Mouse (Mus musculus) layer of hippocampus, adult 18-20 months (tissue): ENCODE data around the gene Itga9. TPM values are rescaled to one million over a fixed set of nuclear protein-coding genes. Genes with fewer than 3 reads are reported as not detected.

Experiments used
- DNase-seq, 2 experiments: peaks; one replicate each; pipeline ENCODE4 v3.0.0; 2022; ENCODE audit warnings: low spot score in 2 of 2
- total RNA-seq, 2 experiments: library from RNA; stranded (reverse); gene quantifications; 2 replicates each; pipeline ENCODE4 v1.2.3; 2021

The Itga9 gene
- total RNA-seq, 2 experiments from 2014 or later: 2.5 to 5.4 TPM

DNA sequence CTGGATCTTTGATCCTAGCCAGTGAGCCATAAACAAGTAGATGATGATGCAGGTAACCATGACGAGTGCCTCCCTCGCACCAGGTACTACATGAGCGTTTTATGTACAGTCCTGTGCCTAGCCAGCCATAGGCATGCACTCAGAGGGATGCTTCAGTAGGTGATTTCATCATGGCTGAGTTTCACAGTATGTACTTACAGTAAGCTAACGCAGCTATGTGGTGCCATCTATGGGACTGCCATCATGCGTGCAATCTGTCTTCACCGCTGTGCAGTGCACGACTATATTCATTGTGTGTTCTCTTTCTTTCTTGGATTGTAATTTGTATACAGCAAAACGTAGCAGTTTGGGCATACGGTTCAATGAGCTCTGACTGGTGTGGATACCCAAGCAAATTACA lies 77.9 kb downstream of the Itga9 start:
- no peak for DNase-seq

DNA sequence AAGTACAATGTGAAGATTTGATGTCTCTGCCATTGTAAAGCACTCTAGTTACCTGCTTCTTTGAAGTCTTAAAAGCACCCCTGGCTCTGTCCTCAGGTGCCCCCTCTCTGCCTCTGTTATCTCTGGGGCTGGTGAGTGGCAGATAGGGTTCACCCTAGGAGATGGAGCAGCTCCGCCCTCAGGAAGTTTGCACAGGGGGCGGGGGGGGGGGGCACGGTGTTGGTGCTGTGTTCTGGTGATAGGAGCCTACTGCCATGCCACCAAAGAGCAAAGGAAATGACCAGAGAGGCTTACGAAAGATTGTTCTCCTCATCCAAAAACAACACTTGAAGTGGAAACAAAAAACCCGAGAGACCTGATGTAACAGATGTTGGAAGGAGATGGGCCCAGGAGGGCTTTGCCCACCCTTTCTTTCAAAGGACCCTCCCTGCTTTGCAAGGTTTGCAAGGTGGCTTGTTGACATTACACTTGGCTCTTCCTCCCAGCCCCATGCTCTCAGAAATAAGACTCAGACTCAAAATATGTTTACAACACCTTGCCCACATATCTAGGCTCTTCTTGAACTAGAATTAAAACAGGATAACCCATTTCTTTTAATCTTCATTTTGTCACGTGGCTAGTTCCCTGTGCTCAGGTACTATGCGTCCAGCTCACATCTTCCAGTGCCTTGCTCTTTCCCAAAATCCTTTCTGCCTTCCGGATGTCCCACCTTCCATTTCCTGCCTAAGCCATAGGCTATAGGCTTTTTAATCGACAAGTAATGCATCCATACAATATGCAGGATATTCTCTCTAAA lies 79.9 kb downstream of the Itga9 start:
- DNase-seq: no peak

DNA sequence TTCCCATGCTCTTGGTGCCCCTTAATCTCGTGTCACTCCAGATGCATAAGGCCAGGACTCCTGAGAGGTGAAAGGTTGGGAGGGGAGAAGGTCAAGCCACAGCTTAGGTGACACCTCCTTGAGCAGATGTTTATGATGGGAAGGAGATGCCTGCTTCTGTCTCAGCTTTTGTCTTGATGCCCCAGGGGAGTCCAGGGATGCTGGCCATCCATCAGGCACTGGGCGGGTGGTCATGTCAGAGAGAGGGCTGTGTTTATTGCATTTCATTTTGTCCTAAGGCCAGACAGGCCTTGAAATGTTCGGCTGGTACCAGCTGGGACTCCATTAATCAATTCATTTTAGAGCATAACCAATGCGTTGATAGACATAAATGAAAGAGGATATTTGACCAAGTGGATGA lies 81.8 kb downstream of the Itga9 start:
- DNase-seq: no peak

DNA sequence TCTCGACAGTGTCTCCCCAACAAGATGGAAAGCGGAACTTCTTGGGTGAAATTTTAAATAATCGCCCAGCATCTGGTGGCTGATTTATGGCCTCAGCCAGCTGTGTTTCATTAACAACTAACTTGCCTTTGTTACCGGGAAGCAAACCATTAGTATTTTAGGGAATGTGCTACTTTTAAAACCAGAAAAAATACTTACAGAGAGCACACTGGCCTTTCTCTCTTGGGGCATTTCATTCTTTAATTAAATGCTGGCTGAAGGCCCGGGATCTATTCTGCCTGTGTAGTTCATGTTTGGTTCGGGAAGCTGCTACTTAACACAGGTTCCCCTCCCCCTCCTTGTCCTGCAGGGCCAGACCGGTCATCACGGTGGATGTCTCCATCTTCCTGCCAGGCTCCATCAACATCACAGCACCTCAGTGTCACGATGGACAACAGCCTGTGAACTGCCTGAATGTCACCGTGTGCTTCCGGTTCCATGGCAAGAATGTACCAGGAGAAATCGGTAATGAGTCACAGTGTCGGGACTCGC lies 82.5 kb downstream of the Itga9 start:
- no peak for DNase-seq

DNA sequence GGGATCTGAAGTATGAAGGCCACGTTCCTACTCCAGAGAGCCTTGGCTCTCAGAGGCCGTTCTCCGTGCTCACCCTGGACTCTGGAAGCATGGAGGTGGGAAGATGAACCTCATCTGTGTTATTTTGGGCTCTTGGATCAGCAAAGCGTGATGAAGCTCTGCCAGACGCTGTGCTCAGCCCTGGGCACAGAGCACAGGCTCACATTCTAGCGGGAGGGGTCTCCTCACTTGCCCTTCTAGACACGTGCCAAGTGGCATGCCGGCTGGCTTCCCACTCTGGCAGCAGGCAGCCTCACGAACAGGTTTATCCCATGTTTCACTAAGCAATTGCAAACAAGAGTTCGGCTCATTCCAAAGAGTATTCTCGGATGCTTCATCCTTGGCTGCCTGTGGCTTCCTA lies 86.8 kb downstream of the Itga9 start:
- peak; percentile 44 to 61 for DNase-seq

DNA sequence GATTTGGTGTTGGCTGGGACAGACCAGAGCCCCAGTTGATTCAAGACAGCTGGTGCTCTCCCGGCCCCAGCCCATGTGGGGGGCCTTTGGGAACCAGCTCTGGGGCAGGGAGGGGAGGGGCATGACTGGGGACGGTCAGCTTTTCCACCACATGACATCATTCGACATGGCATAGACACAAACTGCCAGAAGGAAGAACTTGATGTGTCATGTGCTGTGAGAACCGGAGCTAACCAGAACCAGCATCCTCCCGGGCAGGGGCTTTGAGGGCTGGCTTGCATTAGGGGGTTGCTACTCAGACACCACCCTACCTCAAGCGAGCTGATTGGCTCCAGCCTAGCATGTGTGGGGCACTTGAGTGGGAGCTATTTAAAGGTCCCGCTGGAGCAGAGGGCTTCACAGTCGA lies 87.9 kb downstream of the Itga9 start:
- DNase-seq: no peak

DNA sequence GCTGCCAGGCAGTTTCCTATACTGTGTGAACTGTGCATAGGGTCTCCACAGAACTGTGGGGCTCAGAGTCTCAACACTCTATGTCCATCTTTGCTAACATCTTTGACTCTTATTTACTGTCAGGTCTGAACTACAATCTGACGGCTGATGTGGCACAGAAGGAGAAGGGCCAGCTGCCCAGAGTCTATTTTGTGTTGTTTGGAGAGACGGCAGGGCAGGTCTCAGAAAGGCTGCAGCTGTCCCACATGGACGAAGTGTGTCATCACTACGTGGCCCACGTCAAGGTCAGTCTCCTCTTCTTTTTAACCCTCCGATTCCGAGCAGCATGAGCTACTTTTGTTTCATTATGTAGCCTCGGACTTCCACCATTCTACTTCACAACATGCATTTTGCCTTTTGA lies 91.7 kb downstream of the Itga9 start:
- DNase-seq: no peak

DNA sequence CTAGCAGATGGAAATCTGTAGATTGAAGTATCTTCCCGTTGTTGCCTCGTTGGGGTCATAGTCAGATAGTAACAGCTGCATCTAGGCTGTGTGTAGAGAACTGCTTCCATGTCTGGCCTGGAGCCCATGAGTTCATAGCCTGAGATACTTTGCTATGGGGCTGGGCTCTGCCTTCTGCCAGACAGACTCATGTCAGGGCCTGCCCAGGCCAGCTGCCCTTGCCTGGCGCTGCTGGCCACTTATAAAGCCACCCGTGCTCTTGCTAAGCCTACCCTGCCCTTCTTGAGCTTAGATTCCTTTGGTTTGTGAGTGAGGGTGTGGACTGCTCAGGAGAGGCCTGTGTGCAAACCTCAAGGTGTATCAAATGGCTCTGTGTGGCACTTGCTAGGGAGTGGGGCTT lies 93.2 kb downstream of the Itga9 start:
- no peak for DNase-seq

DNA sequence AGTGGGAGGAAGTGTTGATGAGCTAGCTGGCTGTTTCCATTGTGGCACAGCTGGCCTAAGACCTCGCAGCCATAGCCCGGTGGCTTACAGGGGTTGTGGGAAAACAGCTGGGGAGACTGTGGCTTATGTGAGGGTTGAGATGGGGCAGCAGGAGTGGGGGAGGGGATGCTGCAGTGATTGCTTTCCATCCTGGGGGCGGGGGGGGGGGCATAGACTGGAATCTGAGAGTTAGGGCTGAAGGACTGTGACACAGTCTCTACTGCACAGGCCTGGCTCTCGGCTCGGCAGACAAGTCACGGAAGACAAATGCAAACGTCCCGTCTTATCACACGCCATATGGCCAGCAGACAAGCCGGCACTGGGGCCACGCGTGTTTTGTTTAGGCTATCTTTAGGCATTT lies 94.4 kb downstream of the Itga9 start:
- DNase-seq: no peak

DNA sequence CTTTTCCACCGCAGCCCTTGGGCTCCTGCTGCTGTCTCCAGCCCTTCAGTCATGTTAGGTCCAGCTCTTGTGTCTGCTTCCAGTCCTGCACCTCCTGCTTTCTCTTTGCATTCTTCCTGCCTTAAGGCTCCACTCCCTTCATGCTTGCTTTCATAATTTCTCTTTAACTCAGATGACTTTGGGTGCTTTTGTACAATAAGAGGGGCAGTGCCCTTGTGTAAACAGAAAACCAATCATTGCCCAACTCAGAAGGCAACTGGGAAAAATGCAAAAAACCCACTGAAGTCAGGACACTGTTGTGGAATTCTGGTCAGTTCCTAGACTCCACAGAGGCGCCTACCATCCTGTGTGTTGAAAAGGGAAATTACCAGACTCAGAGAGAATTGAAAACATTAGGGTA lies 95.3 kb downstream of the Itga9 start:
- DNase-seq: no peak

DNA sequence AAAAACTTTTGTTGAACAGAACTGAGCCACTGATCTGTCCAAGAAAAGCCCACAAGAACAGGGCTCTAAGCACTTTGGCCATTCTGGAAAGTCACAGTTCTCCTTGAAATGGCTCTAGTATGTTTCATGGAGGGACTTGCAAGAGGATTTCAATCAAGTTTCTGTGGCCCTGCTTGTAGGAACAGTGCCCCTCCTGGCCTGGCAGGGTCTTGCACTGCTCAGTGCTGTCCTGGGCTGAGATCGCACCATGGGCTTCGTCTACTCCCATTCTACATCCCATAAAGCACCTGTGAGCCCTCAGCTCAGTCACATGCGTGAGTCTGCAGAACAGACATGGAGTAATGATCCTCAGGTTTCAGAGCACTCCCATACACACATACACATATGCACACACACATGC lies 96.7 kb downstream of the Itga9 start:
- no peak for DNase-seq

DNA sequence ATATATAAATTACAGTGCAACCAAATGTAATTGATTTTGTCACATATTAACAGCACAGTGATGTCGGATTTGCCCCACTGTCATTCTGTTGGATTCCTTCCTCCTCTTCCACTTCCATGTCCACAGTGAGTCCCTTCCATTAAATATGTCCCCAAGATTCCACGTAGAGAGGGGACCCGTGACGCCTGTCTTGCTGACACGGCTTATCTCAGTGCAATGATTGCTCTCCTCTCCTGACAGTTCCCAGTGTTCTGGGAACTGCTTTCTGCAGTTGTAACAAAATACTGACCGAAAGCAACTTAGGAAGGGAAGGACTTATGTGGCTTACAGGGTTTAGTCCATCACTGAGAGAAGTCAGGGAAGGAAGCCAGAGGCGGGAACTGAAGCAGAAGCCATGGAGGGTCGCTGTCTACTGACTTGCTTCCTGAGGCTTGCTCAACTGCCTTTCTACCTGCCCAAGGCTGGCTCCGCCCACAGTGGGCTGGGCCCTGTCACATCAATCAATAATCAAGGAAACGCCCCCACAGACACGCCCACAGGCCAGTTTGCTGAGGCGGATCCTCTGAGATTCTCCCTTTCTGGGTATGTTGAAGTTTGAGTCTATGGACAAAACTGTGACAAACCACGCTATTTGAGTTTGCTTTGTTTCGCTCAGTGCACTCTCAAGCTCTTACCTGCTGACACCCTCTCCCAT lies 99.0 kb downstream of the Itga9 start:
- DNase-seq: no peak

DNA sequence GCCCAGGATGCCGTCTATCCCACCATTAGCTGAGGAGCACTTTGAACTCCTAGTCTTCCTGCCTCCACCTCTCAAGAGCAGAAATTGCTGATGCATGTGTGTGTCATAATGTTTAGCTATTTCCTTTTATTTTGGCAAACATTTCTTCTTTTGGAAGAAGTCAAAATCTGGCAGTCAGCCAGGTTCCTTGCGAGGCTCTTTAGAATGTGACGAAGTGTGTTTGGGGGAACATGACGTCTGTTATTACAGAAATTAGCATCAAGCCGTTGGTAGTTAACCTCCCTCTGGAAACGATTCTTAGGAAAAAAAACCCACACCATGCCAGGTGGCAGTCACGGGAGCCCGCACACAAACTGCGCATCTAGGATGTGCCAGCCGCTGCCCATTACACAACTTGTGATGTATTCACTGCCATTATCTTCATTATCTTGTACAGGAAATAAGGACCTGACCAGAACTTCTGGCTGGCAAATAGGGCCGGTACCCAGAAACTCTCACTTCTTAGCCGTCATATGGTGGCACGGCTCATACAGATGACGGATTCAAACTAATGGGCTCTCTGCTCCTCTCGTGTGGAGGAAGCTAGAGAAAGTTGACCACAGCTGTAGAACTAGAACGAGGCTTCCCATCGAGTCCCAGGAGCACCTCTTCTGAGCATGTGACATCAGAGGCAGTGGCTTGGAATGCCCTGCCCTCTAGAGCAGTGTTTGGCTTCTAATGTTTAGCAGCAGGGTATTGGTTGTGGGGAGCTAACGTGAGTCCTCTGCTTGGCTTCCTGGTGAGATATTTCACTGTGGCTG lies 99.9 kb downstream of the Itga9 start:
- DNase-seq: peak; percentile 8 to 29

DNA sequence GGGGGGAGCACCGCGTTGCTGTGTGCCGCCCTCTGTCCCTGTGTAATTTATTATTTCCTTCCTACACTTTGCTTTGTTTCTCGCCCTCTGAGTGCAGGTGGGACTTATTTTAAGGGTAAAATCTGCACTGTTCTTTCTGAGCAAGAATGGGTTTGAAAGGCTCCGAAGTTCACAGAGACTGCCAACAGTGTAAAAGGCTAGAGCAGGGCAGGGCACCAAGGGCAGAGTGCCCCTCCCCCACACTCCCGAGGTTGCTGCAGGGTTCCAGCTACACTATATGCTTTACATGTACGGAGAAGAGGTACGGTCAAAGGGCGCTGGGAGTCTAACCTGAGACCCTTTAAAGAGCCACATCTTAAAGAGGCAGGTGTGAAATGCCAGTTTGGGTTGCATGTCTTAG lies 104.1 kb downstream of the Itga9 start:
- no peak for DNase-seq

DNA sequence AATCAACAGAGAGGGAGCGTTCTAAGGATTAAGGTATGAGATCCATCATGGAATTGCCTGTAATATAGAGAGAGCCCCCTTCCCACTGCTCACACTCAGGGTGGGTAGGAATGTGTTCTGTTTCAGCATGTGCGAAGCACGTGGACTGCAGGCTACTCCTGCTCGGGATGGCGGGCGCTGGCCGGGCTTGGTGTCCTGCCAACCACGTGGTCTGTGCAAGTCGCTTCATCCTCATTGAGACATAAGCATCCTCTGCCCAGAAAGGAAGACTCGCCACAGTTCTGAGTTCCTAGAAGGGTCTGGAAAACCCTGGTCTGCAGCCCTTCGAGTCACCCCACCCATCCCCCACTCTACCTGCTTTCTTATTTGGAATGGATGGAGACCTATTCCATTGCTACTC lies 105.3 kb downstream of the Itga9 start:
- DNase-seq: no peak

DNA sequence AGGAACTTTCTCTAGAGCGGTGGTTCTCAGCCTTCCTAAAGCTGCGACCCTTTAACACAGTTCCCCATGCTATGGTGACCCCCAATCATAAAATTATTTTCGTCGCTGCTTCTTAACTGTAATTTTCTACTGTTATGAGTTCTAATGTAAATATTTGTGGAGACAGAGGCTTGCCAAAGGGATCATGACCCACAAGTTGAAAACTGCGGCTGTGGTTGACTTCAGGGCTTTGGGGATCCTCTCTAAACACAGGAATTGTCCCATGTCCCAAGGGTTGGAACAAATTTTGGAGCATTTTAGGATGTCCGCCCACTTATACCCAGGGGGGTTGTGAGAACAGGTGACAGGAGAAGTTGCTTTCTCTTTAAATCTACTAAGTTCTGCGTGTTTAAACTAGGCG lies 107.0 kb downstream of the Itga9 start:
- no peak for DNase-seq

DNA sequence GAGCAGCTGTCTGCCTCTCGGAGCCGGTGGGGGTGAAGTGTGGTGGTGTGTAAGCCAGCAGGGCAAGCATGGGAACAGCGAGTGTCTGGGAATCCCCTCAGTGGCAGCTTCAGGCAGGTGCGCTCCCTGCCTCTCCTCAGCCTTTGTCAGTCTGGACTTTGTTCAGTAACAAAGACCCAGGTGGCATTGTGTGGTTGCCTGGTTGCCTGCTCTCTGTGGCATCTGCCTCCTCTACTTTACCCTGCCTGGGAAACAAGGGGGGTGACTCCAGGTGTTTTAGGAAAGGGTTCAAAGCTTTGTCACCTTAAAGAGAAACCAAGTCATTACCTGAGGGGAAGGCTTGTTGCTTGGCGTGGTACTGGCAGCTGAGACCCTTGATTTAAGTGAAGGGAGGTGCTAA lies 108.0 kb downstream of the Itga9 start:
- DNase-seq: no peak

DNA sequence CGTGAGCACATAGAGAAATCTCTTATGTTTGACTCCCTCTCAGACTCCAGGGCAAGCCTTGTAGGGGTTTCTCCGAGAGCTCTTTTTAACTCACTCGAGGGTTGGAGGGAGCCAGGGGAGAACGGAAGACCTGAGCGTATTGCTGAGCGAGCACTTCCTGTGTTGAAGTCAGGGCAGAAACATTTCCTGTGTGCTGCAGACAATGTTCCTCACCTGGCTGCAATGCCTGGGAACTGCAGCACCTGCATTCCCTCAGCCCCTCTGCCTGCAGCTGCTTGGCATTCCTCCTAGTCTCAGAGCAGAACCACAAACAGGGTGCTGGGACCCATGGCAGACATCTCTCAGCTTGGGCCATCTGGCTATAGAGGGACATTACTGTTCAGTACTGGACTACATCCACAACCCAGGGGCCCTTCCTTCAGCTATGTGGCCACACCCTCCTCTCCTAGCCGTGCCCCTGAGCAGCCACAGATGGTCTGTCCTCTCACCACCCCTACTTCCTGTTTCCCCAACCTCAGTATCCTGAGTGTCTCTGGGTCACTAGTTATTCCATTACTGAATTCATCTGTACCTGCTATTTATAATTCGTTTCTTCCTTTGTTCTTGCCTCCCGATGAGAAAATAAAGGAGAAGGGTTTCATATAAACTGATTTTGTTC lies 109.6 kb downstream of the Itga9 start:
- no peak for DNase-seq

DNA sequence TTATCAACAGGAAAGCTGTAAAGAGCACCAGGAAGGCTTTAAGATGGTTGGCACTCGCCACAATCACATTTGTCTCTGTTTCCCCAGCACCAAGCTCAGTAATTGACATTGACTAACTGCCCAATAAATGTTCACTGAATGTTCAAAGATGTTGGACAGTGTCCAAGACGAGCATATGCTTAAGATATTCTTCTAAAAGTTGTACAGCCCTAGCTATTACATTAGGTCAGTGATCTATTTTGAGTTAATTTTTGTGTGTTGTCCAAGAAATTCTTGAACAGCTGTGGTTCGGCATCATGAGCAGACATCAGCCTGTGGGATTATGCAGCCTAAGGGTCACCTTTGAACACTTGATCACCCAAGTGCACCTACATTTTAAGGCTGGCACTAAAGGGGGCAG lies 110.9 kb downstream of the Itga9 start:
- no peak for DNase-seq

DNA sequence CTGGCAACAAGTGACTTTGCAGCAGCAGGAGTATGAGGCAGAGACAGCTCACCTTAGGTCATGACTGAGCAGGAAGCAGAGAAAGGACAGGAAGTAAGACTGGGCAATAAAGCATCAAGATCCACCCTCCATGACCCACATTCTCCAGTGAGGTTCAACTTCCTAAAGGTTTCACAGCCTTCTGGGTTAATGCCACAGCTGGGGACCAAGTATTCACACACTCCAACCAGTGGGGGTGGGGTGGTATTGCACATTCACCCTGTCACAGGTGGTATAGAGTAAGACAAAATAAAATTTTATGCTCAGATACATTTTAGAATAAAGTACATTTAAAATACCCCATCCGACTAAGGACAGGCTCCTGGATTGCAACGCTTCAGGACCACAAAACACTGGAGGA lies 112.0 kb downstream of the Itga9 start:
- no peak for DNase-seq

DNA sequence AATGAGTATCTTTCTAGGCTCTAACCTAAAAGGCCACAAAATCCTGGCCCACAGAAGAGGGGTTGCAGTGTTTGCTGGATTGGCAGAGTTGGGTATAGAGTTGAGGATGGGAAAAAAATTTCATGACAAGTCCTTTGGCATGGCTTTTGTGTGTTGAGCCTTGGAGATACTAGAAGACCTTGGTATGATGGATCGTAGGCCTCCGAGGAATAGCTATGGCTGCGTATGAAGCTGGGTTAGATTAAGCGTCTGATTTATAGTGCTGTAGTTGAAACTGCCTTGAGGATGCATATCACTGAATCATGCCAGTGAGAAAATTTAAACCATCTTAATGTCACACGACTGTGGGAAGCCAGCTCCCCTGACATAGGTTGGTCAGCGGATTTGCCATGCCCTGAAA lies 114.6 kb downstream of the Itga9 start:
- DNase-seq: no peak
